Mouse (Mus musculus) monocyte, adult 2 months (primary cell): ENCODE measurements around the gene Ppp1r18.

Experiments
- DNase-seq, 2 experiments: peaks; one replicate each; pipeline ENCODE4 v3.0.0; 2022; ENCODE audit warnings: low spot score in 2 of 2, low read depth in 1 of 2

Gene Ppp1r18

GRCm38 (mm10) chr17:35865481-35866280, at the start of gene Ppp1r18:
TSS of gene Ppp1r18 (plus strand) at chr17:35865593.
- DNase-seq, result no peak

GRCm38 (mm10) chr17:35815836-35816235, 49.6 kb upstream of the Ppp1r18 start:
- DNase-seq, result no peak

DNA sequence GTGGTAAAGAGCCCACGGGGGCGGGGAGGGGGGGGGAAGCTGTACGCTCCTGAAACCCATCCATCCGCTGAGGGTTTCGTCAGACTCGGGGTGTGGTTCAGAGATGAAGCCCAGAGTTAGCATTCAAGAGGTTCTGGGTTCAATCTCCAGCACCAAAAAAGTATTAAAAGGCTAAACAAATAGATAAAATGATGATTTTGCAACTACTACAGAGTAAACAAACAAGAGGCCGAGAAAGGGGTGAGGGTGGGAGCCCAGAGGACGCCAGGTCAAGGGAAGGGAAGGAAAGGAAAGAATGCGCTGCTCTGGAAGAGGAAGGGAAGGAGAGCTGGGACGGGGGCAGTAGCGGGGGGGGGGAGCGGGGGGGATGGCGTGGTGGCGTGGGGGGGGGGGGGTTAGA, 48.7 kb upstream of the Ppp1r18 start:
- no peak for DNase-seq

DNA sequence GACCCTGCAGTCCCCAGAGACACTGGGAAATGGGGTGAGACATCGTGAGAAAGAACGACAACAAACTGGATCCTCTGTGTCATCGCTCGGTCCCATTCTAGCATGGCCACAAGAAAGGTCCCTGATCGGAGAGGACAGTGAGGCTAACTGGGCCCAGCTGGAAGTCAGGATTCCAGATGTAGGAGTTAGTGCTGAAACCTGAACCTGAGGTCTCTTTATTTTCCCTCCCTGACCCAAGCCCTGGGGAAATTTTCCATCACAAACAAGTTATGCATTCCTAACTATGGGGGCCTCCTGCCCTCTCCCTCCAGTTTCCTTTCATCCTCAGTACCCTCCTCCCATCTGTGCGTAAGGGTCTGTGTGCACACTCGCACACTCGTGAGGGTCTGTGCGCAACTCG, 48.2 kb upstream of the Ppp1r18 start:
- no peak for DNase-seq

DNA sequence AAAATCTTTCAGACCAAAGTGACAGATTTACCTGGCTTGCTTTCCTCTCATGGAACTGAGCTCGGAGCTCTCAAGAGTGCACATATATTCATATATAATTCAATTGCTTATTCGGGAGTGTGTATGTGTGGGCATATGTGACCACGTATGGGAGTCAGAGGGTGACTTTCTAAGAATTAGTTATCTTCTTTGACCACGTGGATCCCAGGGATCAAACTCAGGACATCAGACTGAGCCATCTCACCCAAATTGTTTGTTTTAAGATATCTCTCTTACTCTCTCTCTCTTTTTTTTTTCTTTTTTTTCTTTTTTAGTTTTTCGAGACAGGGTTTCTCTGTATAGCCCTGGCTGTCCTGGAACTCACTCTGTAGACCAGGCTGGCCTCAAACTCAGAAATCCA, 45.3 kb upstream of the Ppp1r18 start:
- no peak for DNase-seq

GRCm38 (mm10) chr17:35821439-35822430, 43.7 kb upstream of the Ppp1r18 start, which contains the start of gene Ier3:
TSS of gene Ier3 (plus strand) at chr17:35821684.
- DNase-seq, result peak in 1 of 2 experiments; percentile 57

DNA sequence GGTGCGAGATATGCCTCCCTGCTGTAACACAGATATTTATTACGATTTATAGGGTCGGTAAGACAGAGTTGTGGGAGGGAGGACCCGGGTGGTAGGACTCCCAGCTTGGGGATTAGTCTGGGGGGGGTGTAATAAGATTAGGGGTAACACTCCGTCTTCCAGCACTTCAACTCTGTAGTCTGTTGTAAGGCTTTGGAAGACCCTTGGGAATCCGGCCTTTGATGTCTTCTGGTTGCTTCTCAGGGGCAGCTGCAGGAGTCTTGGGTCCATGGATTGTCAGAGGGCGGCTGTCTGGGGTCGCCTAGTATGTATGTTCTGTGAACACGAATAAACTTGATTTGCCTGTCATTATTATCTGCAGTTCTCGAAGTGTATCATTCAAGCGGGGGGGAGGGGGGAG, 42.8 kb upstream of the Ppp1r18 start:
- no peak for DNase-seq

DNA sequence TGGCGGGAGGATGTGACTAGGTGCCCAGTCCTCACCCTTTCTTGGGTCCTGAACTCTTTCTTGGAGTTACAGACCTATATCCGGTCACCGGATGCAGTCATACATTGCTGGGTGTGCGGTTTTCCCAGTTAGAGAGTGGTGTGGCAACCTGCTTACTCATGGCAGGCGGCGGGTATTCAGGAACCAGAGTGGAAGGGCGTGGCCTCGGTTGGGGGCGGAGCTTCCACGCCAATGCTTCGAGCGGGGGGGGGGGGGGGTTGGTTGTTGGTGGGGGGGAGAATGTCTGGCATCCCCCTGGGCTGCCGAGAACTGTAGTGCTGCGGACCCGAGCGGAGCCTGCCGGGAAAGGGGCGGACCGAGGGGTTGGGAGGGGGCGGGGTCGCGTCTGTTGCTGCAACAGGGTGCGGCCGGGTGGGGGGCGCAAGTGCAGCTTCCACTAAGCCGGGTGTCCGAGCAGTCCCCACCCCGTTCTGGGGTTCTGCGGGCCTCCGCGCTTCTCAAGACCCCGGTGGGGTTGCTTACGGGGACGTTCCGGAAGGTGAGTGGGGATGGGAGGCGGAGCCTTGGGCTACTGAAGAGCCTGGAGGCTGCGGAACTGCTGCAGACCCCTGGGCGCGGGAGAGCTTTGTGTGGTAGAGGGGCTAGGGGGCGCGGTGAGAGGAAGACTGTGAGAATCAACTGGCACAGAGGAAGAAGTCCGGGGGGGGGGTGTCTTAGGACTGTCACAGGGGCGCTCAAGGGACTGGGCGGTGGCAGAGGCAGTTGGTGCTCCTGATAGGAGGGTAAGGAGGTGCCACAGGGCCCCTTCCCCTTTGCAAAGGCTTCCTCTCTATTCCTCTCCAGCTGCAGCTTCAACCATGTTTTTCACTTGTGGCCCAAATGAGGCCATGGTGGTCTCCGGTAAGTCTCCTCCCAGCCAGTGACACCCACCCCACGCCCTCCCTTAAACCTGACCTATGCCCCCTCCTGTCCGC, 42.1 kb upstream of the Ppp1r18 start, which contains the start of gene Flot1:
Flot1 (plus strand) TSS at position 267 of the 974 bp plus-strand sequence.
- DNase-seq, result peak in 1 of 2 experiments; percentile 73

DNA sequence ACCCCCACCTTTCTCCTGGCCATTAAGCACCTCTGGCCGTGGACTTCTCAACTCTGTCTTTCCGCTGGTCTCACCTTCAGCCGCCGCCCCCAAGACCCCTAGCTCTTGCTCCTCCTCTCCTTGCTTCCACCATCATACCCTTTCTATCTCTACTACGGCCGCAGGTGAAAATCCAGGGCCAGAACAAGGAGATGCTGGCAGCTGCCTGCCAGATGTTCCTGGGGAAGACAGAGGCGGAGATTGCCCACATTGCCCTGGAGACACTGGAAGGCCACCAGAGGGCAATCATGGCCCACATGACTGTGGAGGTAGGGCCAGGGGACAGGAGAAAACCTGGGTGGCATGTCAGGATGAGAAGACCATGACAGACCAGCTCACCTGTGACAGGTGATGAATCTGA, 41.0 kb upstream of the Ppp1r18 start:
- no peak for DNase-seq

DNA sequence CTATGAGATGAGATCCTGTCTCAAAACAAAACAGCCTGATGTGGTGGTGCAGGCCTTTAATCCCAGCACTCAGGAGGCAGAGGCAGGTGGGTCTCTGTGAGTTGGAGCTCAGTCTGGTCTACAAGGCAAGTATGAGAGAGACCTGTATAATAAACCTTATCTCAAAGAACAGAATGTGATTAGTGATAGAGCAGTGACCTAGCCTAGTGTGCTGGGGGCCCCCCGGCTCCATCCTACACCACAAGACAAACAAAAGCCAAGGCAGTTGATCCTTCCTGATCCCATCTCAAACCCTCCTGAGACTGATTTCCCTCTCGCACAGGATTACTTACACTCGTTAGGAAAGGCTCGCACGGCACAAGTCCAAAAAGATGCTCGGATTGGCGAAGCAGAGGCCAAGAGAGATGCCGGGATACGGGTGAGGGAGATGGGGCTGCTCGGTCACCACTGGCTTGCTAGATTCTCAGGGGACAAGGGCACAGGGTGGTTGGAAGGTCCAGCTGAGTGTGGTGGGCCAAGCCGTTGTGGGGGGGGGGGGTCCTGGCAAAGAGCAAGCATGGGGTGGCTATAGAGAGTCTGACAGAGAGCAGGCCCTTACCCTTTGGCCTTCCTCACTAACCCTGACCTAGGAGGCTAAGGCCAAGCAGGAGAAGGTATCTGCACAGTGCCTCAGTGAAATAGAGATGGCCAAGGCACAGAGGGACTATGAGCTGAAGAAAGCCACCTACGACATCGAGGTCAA, 40.1 kb upstream of the Ppp1r18 start:
- DNase-seq, result no peak

DNA sequence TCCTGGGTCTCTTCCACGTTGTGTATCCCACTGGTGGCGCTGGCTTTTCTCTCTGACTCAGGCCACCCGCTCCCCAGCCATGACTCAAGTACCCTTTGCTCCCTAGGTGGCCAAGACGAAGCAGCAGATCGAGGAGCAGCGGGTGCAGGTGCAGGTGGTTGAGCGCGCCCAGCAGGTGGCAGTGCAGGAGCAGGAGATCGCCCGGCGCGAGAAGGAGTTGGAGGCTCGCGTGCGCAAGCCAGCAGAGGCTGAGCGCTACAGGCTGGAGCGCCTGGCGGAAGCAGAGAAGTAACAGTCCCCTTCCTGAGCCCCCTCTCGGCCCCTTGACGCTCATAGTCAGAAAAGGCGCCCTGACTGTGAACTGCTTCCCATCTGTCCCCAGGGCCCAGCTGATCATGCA, 35.7 kb upstream of the Ppp1r18 start:
- DNase-seq, result peak in 1 of 2 experiments; percentile 71

DNA sequence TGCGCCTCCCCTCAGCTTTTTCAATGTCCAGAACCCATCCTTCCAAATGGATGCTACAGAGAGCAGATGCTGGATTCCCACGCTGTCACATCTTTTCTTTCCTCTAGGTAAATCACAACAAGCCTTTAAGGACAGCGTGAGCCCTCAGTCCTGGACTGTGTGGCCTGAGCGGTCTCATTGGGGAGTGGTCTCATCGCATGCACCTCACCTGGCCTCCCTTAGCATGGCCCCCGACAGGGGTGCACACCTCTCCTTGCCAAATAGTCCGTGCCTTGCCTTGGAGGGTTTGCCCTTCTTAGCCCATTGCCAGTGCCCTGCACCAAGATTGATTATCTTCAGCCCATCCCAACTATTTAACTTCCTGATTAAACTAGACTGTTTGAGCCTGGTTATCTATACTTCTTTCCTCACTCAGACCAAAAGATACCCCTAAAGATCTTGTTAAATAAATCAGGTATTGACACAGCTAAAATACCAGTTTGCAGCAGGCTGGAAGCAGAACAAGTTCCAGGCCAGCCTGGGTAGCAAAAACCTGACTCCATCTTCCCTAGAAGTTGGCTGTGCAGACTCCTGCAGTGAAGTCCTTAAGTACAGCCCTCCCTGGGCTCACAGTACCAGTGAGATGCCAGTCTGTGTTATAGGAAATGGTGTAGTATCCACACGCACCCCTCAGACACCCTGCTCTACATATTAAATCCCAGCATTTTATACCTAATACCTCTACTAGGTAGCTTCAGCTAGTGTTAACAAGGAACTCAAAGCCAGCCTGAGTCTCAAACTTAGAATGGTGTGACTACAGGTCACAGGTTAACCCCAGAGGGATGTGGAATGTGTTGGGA, 32.8 kb upstream of the Ppp1r18 start:
- DNase-seq, result no peak

DNA sequence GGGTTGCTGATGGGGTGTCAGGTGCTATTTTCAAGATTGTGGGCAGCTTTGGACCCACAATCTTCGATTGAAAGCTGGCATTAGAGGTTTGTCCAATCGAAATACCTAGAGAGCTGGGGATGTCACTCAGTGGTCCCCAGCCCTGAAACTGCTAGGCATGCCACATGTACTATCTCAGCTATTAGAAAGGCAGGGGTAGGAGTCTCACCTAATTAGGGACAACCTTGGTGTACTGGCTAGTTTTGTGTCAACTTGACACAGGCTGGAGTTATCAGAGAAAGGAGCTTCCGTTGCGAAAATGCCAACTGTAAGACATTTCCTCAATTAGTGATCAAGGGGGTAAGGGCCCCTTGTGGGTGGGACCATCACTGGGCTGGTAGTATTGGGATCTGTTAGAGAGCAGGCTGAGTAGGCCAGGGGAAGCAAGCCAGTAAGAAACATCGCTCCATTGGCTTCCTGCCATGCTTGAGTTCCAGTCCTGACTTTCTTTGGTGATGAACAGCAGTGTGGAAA, 32.1 kb upstream of the Ppp1r18 start:
- no peak for DNase-seq

- no peak for DNase-seq
These were observed 31.5 kb upstream of the Ppp1r18 start for GRCm38 (mm10) chr17:35833894-35834293.

- no peak for DNase-seq
These were observed 30.5 kb upstream of the Ppp1r18 start for GRCm38 (mm10) chr17:35834696-35835422.

DNA sequence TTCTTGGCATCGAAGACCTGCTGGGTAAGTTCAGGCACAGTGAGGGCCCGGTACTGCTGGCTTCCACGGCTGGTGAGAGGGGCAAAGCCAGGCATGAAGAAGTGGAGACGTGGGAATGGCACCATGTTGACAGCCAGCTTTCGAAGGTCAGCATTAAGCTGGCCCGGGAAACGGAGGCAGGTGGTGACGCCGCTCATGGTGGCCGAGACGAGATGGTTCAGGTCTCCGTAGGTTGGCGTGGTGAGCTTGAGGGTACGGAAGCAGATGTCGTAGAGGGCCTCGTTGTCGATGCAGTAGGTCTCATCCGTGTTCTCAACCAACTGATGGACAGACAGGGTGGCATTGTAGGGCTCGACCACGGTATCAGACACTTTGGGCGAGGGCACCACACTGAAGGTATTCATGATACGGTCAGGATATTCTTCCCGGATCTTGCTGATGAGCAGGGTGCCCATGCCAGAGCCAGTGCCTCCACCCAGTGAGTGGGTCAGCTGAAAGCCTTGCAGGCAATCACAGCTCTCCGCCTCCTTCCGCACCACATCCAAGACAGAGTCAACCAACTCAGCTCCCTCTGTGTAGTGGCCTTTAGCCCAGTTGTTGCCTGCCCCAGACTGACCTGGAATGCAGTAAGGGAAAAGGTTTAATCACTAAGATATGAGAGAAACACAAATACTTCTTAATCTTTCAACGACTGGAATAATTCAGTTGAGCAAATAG, 29.8 kb upstream of the Ppp1r18 start:
- DNase-seq, result no peak

DNA sequence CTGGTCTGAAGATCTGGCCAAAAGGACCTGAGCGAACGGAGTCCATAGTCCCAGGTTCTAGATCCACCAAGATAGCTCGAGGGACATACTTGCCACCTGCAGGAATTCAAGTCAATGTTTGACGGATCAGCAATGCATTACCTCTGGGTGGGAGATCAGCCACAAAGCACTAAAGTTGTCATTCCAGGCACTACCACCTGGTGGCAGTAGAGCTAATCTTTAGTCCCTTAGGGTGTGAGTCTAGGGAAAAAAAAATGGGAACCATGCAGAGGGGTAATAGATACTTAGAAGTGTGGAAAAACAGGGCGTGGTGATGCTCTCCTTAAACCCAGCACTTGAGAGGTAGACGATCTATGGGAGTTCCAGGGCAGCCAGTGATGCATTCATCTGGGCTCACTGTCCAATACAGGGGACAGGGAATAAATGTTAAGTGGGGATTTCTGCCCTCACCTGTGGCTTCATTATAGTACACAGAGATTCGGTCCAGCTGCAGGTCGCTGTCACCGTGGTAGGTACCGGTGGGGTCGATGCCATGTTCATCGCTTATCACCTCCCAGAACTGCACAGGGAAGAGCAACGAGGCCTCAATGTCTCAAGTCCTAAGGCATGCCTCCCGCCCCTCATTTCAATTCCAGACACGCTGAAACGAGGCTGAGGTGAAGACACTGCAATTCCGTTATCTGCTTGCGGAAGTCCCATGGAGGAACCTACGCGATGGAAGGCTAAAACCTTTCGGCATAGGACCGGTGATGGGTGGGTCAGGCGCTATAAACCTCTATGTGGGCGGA, 29.0 kb upstream of the Ppp1r18 start:
- peak in 1 of 2 experiments; percentile 69 for DNase-seq
